Mouse (Mus musculus) heart, adult 2 months (tissue): ENCODE data around the gene Gm17654. TPM values are rescaled to one million over a fixed set of nuclear protein-coding genes. Genes with fewer than 3 reads are reported as not detected.

Source experiments
- polyA plus RNA-seq: library from polyadenylated mRNA; depleted of rRNA; stranded (reverse); fragments of >200 nt; gene quantifications from 2 replicates; pipeline ENCODE4 v1.2.3, GENCODE M21; 2012; rRNA removed
- total RNA-seq, 2 experiments: library from RNA; stranded (reverse); gene quantifications; 2 replicates each; pipeline ENCODE4 v1.2.3; 2021

Gene Gm17654
- total and polyA plus RNA-seq, 3 experiments: not detected

Other genes with a start within 250 kb of the Gm17654 start
- gene 1700001F09Rik, start 231.3 kb downstream of the Gm17654 start, total RNA-seq: not detected
- not detected in 2 replicates for gene 1700001F09Rik, start 231.3 kb downstream of the Gm17654 start, polyA plus RNA-seq
- gene Gm8138, start 162.8 kb downstream of the Gm17654 start, total RNA-seq: not detected
- not detected in 2 replicates for gene Gm8138, start 162.8 kb downstream of the Gm17654 start, polyA plus RNA-seq
- gene Gm5799, start 35.6 kb downstream of the Gm17654 start, total RNA-seq: not detected
- gene Gm5799, start 35.6 kb downstream of the Gm17654 start, polyA plus RNA-seq: not detected in 2 replicates
- not detected for gene Gm10375, start 28.9 kb upstream of the Gm17654 start, total RNA-seq
- not detected in 2 replicates for gene Gm10375, start 28.9 kb upstream of the Gm17654 start, polyA plus RNA-seq
- gene Gm8165, start 98.1 kb upstream of the Gm17654 start, total RNA-seq: not detected
- gene Gm8165, start 98.1 kb upstream of the Gm17654 start, polyA plus RNA-seq: not detected in 2 replicates
- under 1 TPM; 0.39 to 0.61 TPM for gene Gm7324, start 118.7 kb upstream of the Gm17654 start, total RNA-seq
- gene Gm7324, start 118.7 kb upstream of the Gm17654 start, polyA plus RNA-seq: not detected in 2 replicates
- gene Gm16506, start 148.3 kb upstream of the Gm17654 start, total RNA-seq: not detected
- gene Gm16506, start 148.3 kb upstream of the Gm17654 start, polyA plus RNA-seq: not detected in 2 replicates
- not detected for gene Gm6526, start 168.7 kb upstream of the Gm17654 start, total RNA-seq
- not detected in 2 replicates for gene Gm6526, start 168.7 kb upstream of the Gm17654 start, polyA plus RNA-seq
- gene Gm8180, start 205.6 kb upstream of the Gm17654 start, total RNA-seq: not detected
- not detected in 2 replicates for gene Gm8180, start 205.6 kb upstream of the Gm17654 start, polyA plus RNA-seq